31 mouse cellular contexts compared by ENCODE assay signal in the genomic region with DNA sequence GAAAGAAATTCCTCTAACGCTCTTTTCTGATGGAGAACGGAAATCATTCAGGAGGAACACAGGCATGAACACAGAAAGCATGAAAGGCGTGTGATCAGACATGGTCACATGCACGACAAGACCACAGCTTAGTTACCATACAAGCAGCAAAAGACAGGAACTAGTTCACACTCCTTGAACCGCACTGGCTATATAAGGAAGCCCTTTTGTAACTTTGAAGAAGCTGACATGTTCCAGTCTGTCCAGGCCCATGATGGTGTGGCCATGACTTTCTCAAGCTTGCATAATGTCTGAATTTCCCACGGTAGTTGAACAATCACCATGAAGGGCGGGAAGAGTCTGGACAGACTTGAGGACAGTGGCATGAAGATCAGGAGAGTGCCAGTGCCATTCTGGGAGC. TPM values are rescaled to one million over a fixed set of nuclear protein-coding genes. Genes with fewer than 3 reads are reported as not detected.
"Had no signal": no experiment of that assay in that cellular context is flagged by ENCODE, and none has a peak within 500 bp of the region (broad histone marks: within the 10 kb centered on the region; RNA-seq: fewer than 3 reads in every experiment).

No protein-coding gene starts in this region.

- H3K9me3 ChIP-seq: kidney, embryonic 15.5 days; megakaryocyte, embryonic 14.5 days; midbrain, embryonic 10.5 days; midbrain, embryonic 13.5 days; neural tube, embryonic 13.5 days had no signal

- H3K4me3 ChIP-seq: kidney, embryonic 15.5 days; left cerebral cortex, adult 2 months; megakaryocyte, embryonic 14.5 days; midbrain, embryonic 10.5 days; midbrain, embryonic 13.5 days; myocyte; neural tube, embryonic 13.5 days had no signal

- H3K4me1 ChIP-seq: kidney, embryonic 15.5 days; megakaryocyte, embryonic 14.5 days; midbrain, embryonic 10.5 days; midbrain, embryonic 13.5 days; neural tube, embryonic 13.5 days had no signal

- H3K27ac ChIP-seq: kidney, embryonic 15.5 days; left cerebral cortex, adult 2 months; liver, embryonic 14.5 days; midbrain, embryonic 10.5 days; midbrain, embryonic 13.5 days; neural tube, embryonic 13.5 days had no signal

- H3K4me2 ChIP-seq: kidney, embryonic 15.5 days; liver, embryonic 11.5 days; midbrain, embryonic 13.5 days; neural tube, embryonic 13.5 days had no signal

- DNase-seq: kidney, adult 11 months; kidney, adult 8-10 months; kidney, postnatal 10 days; kidney, postnatal 36 days; layer of hippocampus, postnatal 36 days; lung, adult 18-20 months; lung, postnatal 4 days; thymus, adult 18-20 months; thymus, postnatal 36 days had no signal

- H3K27me3 ChIP-seq: kidney, embryonic 15.5 days; megakaryocyte, embryonic 14.5 days; midbrain, embryonic 13.5 days; neural tube, embryonic 13.5 days had no signal

- ATAC-seq: midbrain, embryonic 13.5 days; midbrain, embryonic 16.5 days had no signal

- H3K9ac ChIP-seq: kidney, embryonic 15.5 days; liver, embryonic 14.5 days; midbrain, embryonic 13.5 days; neural tube, embryonic 13.5 days had no signal

RNA-seq across cellular contexts. Expression of gene AC141477.1, which starts 14.6 kb away (rescaled TPM):
- total RNA-seq: layer of hippocampus, postnatal 10 days; layer of hippocampus, postnatal 36 days; left cerebral cortex, adult 2 months; left cerebral cortex, postnatal 10 days; left cerebral cortex, postnatal 36 days had no signal
- polyA plus RNA-seq: kidney, embryonic 15.5 days; limb, embryonic 11.5 days; limb, embryonic 14.5 days; liver, embryonic 11.5 days; liver, embryonic 14.5 days; lung, embryonic 16.5 days; midbrain, embryonic 10.5 days; midbrain, embryonic 13.5 days; midbrain, embryonic 16.5 days; myocyte; neural tube, embryonic 13.5 days; small intestine, adult 2 months; spleen, adult 2 months; stomach, embryonic 16.5 days; testis, adult 2 months; urinary bladder, adult 2 months had no signal

RNA-seq across cellular contexts. Expression of gene 2610028H24Rik, which starts 23.2 kb away (rescaled TPM):
- total RNA-seq: layer of hippocampus, postnatal 10 days; layer of hippocampus, postnatal 36 days; left cerebral cortex, adult 2 months; left cerebral cortex, postnatal 10 days; left cerebral cortex, postnatal 36 days; monocyte, adult 5-6 weeks had no signal
- polyA plus RNA-seq: kidney, embryonic 15.5 days; limb, embryonic 11.5 days; limb, embryonic 14.5 days; liver, embryonic 11.5 days; liver, embryonic 14.5 days; midbrain, embryonic 10.5 days; midbrain, embryonic 13.5 days; midbrain, embryonic 16.5 days; myocyte; neural tube, embryonic 13.5 days; small intestine, adult 2 months; spleen, adult 2 months; urinary bladder, adult 2 months had no signal
